Mouse (Mus musculus) myocyte (in vitro differentiated cells): ENCODE measurements around the gene Rac3.

Experiments
- CEBPB ChIP-seq: IDR thresholded peaks from 2 replicates; pipeline ENCODE4 v1.6.1; 2011; ENCODE audit warnings: mild to moderate bottlenecking, moderate library complexity; ENCODE audit not compliant: poor library complexity, insufficient read depth, severe bottlenecking
- E2F4 ChIP-seq: IDR thresholded peaks from one replicate; pipeline ENCODE4 v1.6.1; 2011; ENCODE audit warnings: mild to moderate bottlenecking, control low read depth, moderate library complexity; ENCODE audit not compliant: insufficient read depth
- MAX ChIP-seq: IDR thresholded peaks from one replicate; pipeline ENCODE4 v1.6.1; 2011; ENCODE audit warnings: low read depth, mild to moderate bottlenecking, control low read depth
- MYOG ChIP-seq, 3 experiments: IDR thresholded peaks; one replicate each; pipeline ENCODE4 v1.6.1; 2011; ENCODE audit warnings: control low read depth in 2 of 3, low read depth in 2 of 3, mild to moderate bottlenecking in 2 of 3; ENCODE audit not compliant: insufficient read length in 2 of 3, control insufficient read depth in 1 of 3, insufficient read depth in 1 of 3
- POLR2A ChIP-seq: IDR thresholded peaks from one replicate; pipeline ENCODE4 v1.6.1; 2011; ENCODE audit warnings: low read depth, mild to moderate bottlenecking, control low read depth, moderate library complexity; ENCODE audit not compliant: insufficient read length
- POLR2AphosphoS2 ChIP-seq: IDR thresholded peaks from one replicate; pipeline ENCODE4 v1.6.1; 2011; ENCODE audit warnings: low read depth, control low read depth; ENCODE audit not compliant: insufficient read length
- REST ChIP-seq: IDR thresholded peaks from one replicate; pipeline ENCODE4 v1.6.1; 2011; ENCODE audit warnings: mild to moderate bottlenecking, control low read depth, moderate library complexity; ENCODE audit not compliant: insufficient read depth, insufficient read length
- TCF12 ChIP-seq: IDR thresholded peaks from one replicate; pipeline ENCODE4 v1.6.1; 2011; ENCODE audit warnings: mild to moderate bottlenecking, control low read depth; ENCODE audit not compliant: poor library complexity, insufficient read depth, severe bottlenecking
- USF1 ChIP-seq: IDR thresholded peaks from one replicate; pipeline ENCODE4 v1.6.1; 2011; ENCODE audit warnings: low read depth, mild to moderate bottlenecking, control low read depth, moderate library complexity

DNA sequence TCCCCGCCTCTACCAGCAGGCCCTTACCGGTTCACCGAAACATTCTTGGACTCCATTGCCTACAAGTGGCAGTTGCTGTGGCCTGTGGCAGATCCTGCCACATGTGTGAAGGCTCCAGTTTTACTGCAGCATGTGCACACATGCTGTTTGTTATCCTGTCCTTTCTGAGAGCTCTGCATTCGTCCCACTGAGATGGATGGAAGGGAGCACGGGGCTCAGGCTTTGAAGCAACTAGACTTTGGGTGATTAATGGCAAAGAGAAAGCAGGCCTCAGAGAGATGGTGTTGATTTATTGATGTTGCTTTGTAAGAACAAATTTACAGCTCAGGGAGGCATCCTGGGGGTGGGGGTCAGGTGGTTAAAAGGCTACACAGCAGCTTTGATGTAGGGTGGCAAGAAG is 10.6 kb upstream of the Rac3 start:
- no peak for TF ChIP-seq MAX
- TF ChIP-seq POLR2A, result no peak
- TF ChIP-seq TCF12, result no peak
- no peak for TF ChIP-seq E2F4
- TF ChIP-seq REST, result no peak
- TF ChIP-seq POLR2AphosphoS2, result no peak
- no peak for TF ChIP-seq MYOG (IDR thresholded peaks at IDR 0.05; ENCODE audit: control insufficient read depth in 1 of 3, insufficient read depth in 1 of 3, insufficient read length in 2 of 3, low read depth in 2 of 3)
- TF ChIP-seq CEBPB, result no peak
- no peak for TF ChIP-seq USF1
